ENCODE assay signal across 21 mouse cellular contexts in the genomic region with DNA sequence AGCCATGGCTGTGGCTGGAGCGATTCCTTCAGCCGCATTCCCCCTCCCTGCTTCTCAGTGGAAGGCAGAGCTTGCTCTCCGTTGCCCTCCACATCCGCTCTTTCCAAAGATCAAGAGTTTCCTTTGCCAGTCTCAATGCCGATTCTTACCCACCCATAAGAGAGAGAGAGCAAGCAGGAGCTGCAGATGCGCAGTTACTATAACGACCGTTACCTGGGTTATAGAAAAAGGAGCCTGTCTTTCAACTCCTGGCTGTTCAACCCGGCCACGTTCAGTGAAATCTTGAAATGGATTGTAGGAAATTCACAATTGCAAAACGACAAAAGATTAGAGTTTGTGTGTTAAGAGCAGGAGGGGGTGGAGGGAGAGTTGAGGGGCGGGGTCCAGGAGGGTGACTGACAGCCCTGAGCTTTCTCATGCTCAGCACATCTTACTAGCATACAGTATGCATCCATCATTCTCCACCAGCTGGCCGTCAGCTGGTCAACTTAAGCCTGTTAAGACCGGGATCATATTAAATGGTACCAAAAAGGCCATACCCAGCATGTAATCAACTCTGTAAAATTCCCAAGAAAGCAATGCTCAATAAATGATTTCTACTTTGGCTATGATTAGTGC.
"Had no signal": no experiment of that assay in that cellular context is flagged by ENCODE, and none has a peak within 500 bp of the region (broad histone marks: within the 10 kb centered on the region; RNA-seq: fewer than 3 reads in every experiment).

No protein-coding gene starts in this region.

- H3K4me3 ChIP-seq: kidney, embryonic 15.5 days; left cerebral cortex, adult 2 months; limb, embryonic 12.5 days; liver, embryonic 12.5 days; liver, embryonic 15.5 days; lung, embryonic 15.5 days; megakaryocyte, embryonic 14.5 days; midbrain, embryonic 12.5 days; myocyte; neural tube, embryonic 13.5 days had no signal

- H3K27me3 ChIP-seq: kidney, embryonic 15.5 days; limb, embryonic 12.5 days; liver, embryonic 12.5 days; liver, embryonic 15.5 days; lung, embryonic 15.5 days; megakaryocyte, embryonic 14.5 days; neural tube, embryonic 13.5 days had no signal

- H3K36me3 ChIP-seq: kidney, embryonic 15.5 days; limb, embryonic 12.5 days; liver, embryonic 12.5 days; liver, embryonic 15.5 days; lung, embryonic 15.5 days; midbrain, embryonic 12.5 days; neural tube, embryonic 13.5 days had no signal

- DNase-seq: kidney, adult 11 months; kidney, adult 8-10 months; kidney, postnatal 10 days; kidney, postnatal 36 days; layer of hippocampus, postnatal 36 days; liver; lung, adult 18-20 months; lung, postnatal 10 days; lung, postnatal 36 days; retina, postnatal 1 day; thymus, postnatal 25 days had no signal

- H3K27ac ChIP-seq: kidney, embryonic 15.5 days; left cerebral cortex, adult 2 months; limb, embryonic 12.5 days; liver, embryonic 12.5 days; liver, embryonic 15.5 days; lung, embryonic 15.5 days; midbrain, embryonic 12.5 days; neural tube, embryonic 13.5 days had no signal

- H3K4me2 ChIP-seq: kidney, embryonic 15.5 days; limb, embryonic 12.5 days; liver, embryonic 12.5 days; liver, embryonic 15.5 days; lung, embryonic 15.5 days; midbrain, embryonic 12.5 days; neural tube, embryonic 13.5 days had no signal

- ATAC-seq: liver, embryonic 12.5 days had no signal

- H3K9ac ChIP-seq: kidney, embryonic 15.5 days; limb, embryonic 12.5 days; liver, embryonic 12.5 days; liver, embryonic 15.5 days; lung, embryonic 15.5 days; midbrain, embryonic 12.5 days; neural tube, embryonic 13.5 days had no signal

- H3K9me3 ChIP-seq: kidney, embryonic 15.5 days; liver, embryonic 12.5 days; liver, embryonic 15.5 days; lung, embryonic 15.5 days; midbrain, embryonic 12.5 days; neural tube, embryonic 13.5 days had no signal

- H3K4me1 ChIP-seq: kidney, embryonic 15.5 days; limb, embryonic 12.5 days; liver, embryonic 12.5 days; liver, embryonic 15.5 days; midbrain, embryonic 12.5 days; neural tube, embryonic 13.5 days had no signal
